Mouse (Mus musculus) neural tube, embryonic 11.5 days (tissue): ENCODE results near the gene Dst. TPM values are rescaled to one million over a fixed set of nuclear protein-coding genes. Genes with fewer than 3 reads are reported as not detected.
A peak's percentile ranks its signal among the peaks of the same experiment; 100 is the strongest.

Experiments used
- ATAC-seq: fragments of 200-750 bp; cut with Nextera tagmentation; 2 replicates; pipeline ENCODE4 v1.8.0; 2017; ENCODE audit warnings: moderate number of reproducible peaks, mild to moderate bottlenecking, moderate TSS enrichment, moderate library complexity; ENCODE audit not compliant: insufficient read depth, low FRiP score, low TSS enrichment
- DNase-seq: peaks from one replicate; pipeline ENCODE4 v3.0.0-alpha.2; 2015; ENCODE audit warnings: low spot score
- H3K27ac ChIP-seq: fragments of 300-500 bp; sonication (generic); 2 replicates; pipeline ENCODE4 v1.5.1; 2014; ENCODE audit warnings: low read depth, mild to moderate bottlenecking, low read length
- H3K27me3 ChIP-seq: fragments of 300-500 bp; sonication (generic); 2 replicates; pipeline ENCODE4 v1.6.1; 2014; ENCODE audit warnings: mild to moderate bottlenecking, low read length, mixed read lengths; ENCODE audit not compliant: control insufficient read depth, insufficient read depth
- H3K36me3 ChIP-seq: fragments of 300-500 bp; sonication (generic); 2 replicates; pipeline ENCODE4 v1.6.1; 2014; ENCODE audit warnings: mild to moderate bottlenecking, low read length, moderate library complexity, mixed read lengths; ENCODE audit not compliant: control insufficient read depth, insufficient read depth
- H3K4me1 ChIP-seq: fragments of 300-500 bp; sonication (generic); 2 replicates; pipeline ENCODE4 v1.6.1; 2014; ENCODE audit warnings: low read length, mixed read lengths; ENCODE audit not compliant: control insufficient read depth, insufficient read depth
- H3K4me2 ChIP-seq: fragments of 300-500 bp; sonication (generic); 2 replicates; pipeline ENCODE4 v1.6.1; 2014; ENCODE audit warnings: low read depth, mild to moderate bottlenecking, moderate library complexity
- H3K4me3 ChIP-seq: fragments of 300-500 bp; sonication (generic); 2 replicates; pipeline ENCODE4 v1.5.1; 2014; ENCODE audit warnings: low read depth, low read length
- H3K9ac ChIP-seq: fragments of 300-500 bp; sonication (generic); 2 replicates; pipeline ENCODE4 v1.6.1; 2014; ENCODE audit warnings: mild to moderate bottlenecking, low read length
- H3K9me3 ChIP-seq: fragments of 300-500 bp; sonication (generic); 2 replicates; pipeline ENCODE4 v1.6.1; 2016; ENCODE audit warnings: low read length; ENCODE audit not compliant: control insufficient read depth
- WGBS: fragments of 180-500 bp; shearing (Covaris S2); extraction: QIAGEN DNeasy Blood & Tissue Kit; methylation state at CpG from one replicate; pipeline ENCODE4 v1.1.7; 2014; 5-methylcytosine and 5-hydroxymethylcytosine counted together
- polyA plus RNA-seq: library from polyadenylated mRNA; unstranded; fragments of >200 nt; fragmentation: Nextera tagmentation; extraction: Ambion mirVana; gene quantifications from 2 replicates; pipeline ENCODE4 v1.2.1, GENCODE M21; 2014

Dst gene
- polyA plus RNA-seq, 1 experiment from 2014 or later = 46.2 TPM

- H3K9ac ChIP-seq = no peak overlapping the region
- H3K4me2 ChIP-seq = no peak overlapping the region
- DNase-seq (no peak), ATAC-seq (no peak)
- 96% methylated on average over 7 of the region's 7 CpGs for WGBS
- no peaks in the 10 kb centered on the region for H3K36me3 ChIP-seq
- no peaks in the 10 kb centered on the region for H3K9me3 ChIP-seq
- peaks cover 9% of the 10 kb centered on the region for H3K4me1 ChIP-seq
- H3K27me3 ChIP-seq = no peaks in the 10 kb centered on the region
- H3K27ac ChIP-seq = no peak overlapping the region
- H3K4me3 ChIP-seq = no peak overlapping the region
Measured at GRCm38 (mm10) chr1:34043836-34044550, 136.0 kb downstream of the Dst start.

DNA sequence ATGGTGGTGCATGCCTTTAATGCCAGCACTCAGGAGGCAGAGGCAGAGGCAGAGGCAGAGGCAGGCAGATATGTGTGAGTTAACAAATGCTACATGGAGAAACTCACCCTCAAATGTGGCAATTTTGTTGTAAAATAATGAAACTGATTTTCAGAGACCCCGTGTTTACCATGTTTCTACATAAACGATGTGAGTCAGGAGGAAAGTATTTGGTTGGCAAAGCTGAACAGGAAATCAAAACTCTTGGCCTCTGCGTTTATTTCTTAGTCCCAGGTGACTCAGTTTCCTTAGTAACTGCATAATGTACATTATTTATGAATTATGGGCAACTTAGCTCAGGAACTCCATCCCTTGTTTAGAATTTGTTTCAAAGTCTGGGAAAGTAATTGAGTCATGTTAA lies 136.7 kb downstream of the Dst start:
- DNase-seq = no peak
- no peak overlapping the region for H3K27ac ChIP-seq

DNA sequence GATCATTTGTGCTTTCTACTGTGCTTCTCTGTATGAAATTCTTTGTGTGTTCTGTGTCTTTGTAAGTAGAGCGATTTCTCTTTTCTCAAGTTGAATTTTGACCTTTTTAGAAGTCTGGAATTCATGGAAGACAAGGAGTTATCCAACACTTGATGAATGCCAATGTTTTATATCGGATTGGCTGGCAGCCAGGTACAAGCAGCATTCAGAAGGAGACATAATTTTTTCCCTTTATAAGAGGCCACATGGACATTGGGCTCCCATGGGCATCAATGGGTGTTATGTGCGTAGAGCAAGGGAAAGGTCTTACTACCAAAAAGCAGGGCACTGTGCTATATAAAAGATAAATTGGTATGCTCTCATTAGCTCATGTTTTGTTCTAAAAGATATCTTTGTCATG lies 139.3 kb downstream of the Dst start:
- H3K4me1 ChIP-seq = peaks cover 3% of the 10 kb centered on the region; the same call in 1 of the 2 replicates
- H3K27ac ChIP-seq = no peak overlapping the region
- H3K4me3 ChIP-seq = no peak overlapping the region
- no peaks in the 10 kb centered on the region for H3K27me3 ChIP-seq
- 90% methylated on average over 3 of the region's 3 CpGs for WGBS
- H3K9me3 ChIP-seq = no peaks in the 10 kb centered on the region
- DNase-seq (no peak), ATAC-seq (no peak)
- no peak overlapping the region for H3K4me2 ChIP-seq
- H3K9ac ChIP-seq = no peak overlapping the region
- no peaks in the 10 kb centered on the region for H3K36me3 ChIP-seq

More for the DNA sequence above, 136.7 kb downstream of the Dst start:
- Histone ChIP-seq H3K9ac (no peak overlapping the region), H3K36me3 (no peaks in the 10 kb centered on the region), H3K27me3 (no peaks in the 10 kb centered on the region), H3K4me2 (no peak overlapping the region), H3K9me3 (no peaks in the 10 kb centered on the region), H3K4me3 (no peak overlapping the region), H3K4me1 (peaks cover 9% of the 10 kb centered on the region)
- WGBS = 76% methylated on average over 3 of the region's 3 CpGs
- ATAC-seq = no peak

DNA sequence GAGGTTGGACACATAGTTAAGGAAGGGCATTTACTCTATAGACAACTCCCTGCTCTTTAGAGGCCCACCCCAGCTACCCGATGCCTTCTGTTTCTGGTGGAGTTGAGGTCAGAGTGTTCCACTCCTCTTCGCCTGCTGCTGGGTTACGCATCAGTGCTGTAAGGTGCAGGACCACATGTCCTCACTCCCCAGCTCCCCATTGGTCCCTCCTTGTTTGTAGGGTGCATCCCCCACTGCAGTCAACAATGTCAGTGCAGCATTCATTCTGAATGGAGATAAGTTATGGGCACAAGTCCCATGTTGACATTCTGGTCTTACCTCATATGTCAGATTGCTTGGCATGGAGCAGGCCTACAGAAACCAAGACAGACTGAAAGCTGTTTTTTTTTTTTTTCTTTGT lies 143.2 kb downstream of the Dst start:
- no peaks in the 10 kb centered on the region for H3K9me3 ChIP-seq
- H3K27ac ChIP-seq = no peak overlapping the region
- H3K4me2 ChIP-seq = no peak overlapping the region
- 72% methylated on average over 3 of the region's 3 CpGs for WGBS
- H3K36me3 ChIP-seq = no peaks in the 10 kb centered on the region
- H3K9ac ChIP-seq = no peak overlapping the region
- ATAC-seq (no peak), DNase-seq (no peak)
- no peak overlapping the region for H3K4me3 ChIP-seq
- no peaks in the 10 kb centered on the region for H3K27me3 ChIP-seq
- peaks cover 10% of the 10 kb centered on the region; the same call in 1 of the 2 replicates for H3K4me1 ChIP-seq

DNA sequence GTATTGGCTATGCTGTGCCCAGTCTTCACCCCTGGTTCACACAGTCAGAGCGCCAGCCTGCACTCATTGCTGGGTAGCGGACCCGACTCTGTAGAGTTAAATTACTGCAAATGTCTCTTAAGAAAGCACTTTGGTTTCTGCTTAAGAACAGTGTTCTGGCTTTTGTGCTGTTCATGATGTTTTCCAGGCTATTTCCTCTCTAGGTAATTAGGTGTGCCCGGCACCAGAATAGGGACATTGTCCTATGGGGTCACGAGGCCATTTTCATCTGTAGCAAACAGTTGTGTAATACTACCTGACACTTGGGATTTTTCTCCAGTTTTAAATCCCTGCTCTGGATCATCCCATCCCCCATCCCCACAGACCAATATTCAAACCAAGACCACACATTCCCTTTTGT lies 144.4 kb downstream of the Dst start:
- H3K4me1 ChIP-seq = peaks cover 10% of the 10 kb centered on the region; the same call in 1 of the 2 replicates
- no peaks in the 10 kb centered on the region for H3K9me3 ChIP-seq
- ATAC-seq = no peak
- no peak for DNase-seq
- no peak overlapping the region for H3K9ac ChIP-seq
- H3K27ac ChIP-seq = no peak overlapping the region
- no peak overlapping the region for H3K4me3 ChIP-seq
- H3K27me3 ChIP-seq = no peaks in the 10 kb centered on the region
- H3K4me2 ChIP-seq = no peak overlapping the region
- H3K36me3 ChIP-seq = no peaks in the 10 kb centered on the region
- 56% methylated on average over 5 of the region's 5 CpGs for WGBS

GRCm38 (mm10) chr1:34054970-34055369 lies 146.9 kb downstream of the Dst start:
- Histone ChIP-seq H3K27ac (no peak overlapping the region), H3K36me3 (no peaks in the 10 kb centered on the region), H3K9ac (no peak overlapping the region), H3K9me3 (no peaks in the 10 kb centered on the region), H3K4me1 (peaks cover 10% of the 10 kb centered on the region; the same call in 1 of the 2 replicates), H3K27me3 (no peaks in the 10 kb centered on the region), H3K4me3 (no peak overlapping the region), H3K4me2 (no peak overlapping the region)
- ATAC-seq = no peak
- DNase-seq = no peak
- WGBS = 91% methylated on average over 10 of the region's 10 CpGs

DNA sequence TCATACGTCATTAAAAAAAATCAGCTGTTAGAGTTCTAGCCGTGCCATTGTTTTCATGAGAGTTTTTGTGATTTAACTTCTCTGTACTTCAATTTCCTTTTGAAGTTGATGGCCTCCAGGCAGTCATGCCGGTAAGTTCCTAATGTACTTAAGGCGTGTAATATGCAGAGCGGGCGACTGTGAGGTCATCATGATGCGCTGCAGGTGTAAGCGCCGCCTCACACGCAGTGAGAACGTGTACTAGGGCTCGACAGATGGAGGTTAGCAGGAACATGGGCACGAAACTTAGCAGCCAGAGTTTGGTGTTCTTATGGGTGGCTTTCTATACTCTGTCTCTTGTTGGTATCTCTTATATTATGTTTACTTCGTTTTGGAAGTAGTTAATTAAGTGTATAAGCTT lies 148.6 kb downstream of the Dst start:
- DNase-seq (no peak), ATAC-seq (no peak)
- H3K4me2 ChIP-seq = no peak overlapping the region
- H3K9me3 ChIP-seq = no peaks in the 10 kb centered on the region
- no peak overlapping the region for H3K4me3 ChIP-seq
- no peaks in the 10 kb centered on the region for H3K36me3 ChIP-seq
- no peaks in the 10 kb centered on the region for H3K27me3 ChIP-seq
- 95% methylated on average over 14 of the region's 14 CpGs for WGBS
- H3K27ac ChIP-seq = no peak overlapping the region
- peaks cover 19% of the 10 kb centered on the region for H3K4me1 ChIP-seq
- H3K9ac ChIP-seq = no peak overlapping the region

GRCm38 (mm10) chr1:34059231-34059630 lies 151.2 kb downstream of the Dst start:
- H3K9ac ChIP-seq = no peak overlapping the region
- no peaks in the 10 kb centered on the region for H3K9me3 ChIP-seq
- no peak for DNase-seq
- 92% methylated on average over 12 of the region's 12 CpGs for WGBS
- ATAC-seq = no peak
- H3K4me1 ChIP-seq = peaks cover 12% of the 10 kb centered on the region
- no peak overlapping the region for H3K4me3 ChIP-seq
- no peak overlapping the region for H3K27ac ChIP-seq
- H3K27me3 ChIP-seq = no peaks in the 10 kb centered on the region
- H3K36me3 ChIP-seq = no peaks in the 10 kb centered on the region
- no peak overlapping the region for H3K4me2 ChIP-seq

DNA sequence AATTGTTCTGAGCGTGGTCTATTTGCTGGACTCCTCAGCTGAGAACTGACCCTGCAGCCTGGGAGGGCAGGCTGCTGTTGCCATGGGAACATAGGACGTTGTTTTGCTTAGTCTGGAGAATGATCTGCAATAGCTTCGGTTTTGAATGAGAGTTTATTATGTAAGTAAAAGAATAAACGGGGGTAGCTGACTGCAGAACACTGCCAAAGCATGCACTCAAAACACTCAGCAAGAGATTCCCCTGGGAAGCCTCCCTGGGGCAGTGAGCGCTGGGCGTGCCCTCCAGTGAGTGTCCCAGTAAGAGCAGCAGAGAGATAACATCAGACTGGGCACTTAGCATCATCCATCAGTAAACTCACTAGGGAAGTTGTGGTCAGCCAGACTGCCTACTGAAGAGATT lies 152.4 kb downstream of the Dst start:
- Histone ChIP-seq H3K4me2 (peak overlapping the region; percentile 19; the same call in 1 of the 2 replicates), H3K9ac (no peak overlapping the region), H3K4me1 (peaks cover 12% of the 10 kb centered on the region), H3K27ac (0 out of 2 replicates have a peak overlapping the region, but pooled peaks have one; percentile 20), H3K27me3 (no peaks in the 10 kb centered on the region), H3K4me3 (no peak overlapping the region), H3K9me3 (no peaks in the 10 kb centered on the region), H3K36me3 (no peaks in the 10 kb centered on the region)
- ATAC-seq (peak; percentile 47), DNase-seq (peak; percentile 43)
- 10% methylated on average over 6 of the region's 6 CpGs for WGBS
